Mouse (Mus musculus): Measurements from ENCODE around the gene Enox1. TPM values are rescaled to one million over a fixed set of nuclear protein-coding genes. Genes with fewer than 3 reads are reported as not detected.

Enox1 gene
- total and polyA plus RNA-seq, 3 experiments = not detected

DNA sequence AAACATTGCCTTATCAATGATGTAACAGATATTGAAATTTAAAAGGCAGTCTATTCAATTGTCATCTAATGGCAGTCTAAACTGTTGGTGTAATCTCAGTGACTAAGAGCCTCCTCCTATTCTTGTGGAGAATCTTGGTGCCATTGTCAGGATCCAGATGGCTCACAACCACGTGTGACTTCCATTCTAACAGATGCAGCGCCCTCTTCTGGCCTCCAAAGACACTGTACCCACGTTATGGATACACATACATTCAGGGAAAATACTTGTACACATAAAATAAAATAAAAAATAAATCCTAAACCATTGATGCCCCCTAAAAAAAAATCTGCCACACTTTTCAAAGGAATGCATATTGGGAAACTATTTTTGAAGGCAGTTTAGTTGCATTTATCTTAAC, 216.6 kb downstream of the Enox1 start:
- Histone ChIP-seq H3K27ac (ENCODE audit: insufficient read depth, low read depth) (no peak overlapping the region), H3K4me2 (ENCODE audit: insufficient read depth, low read depth, poor library complexity, severe bottlenecking) (no peak overlapping the region), H3K27me3 (replicated peaks) (no peaks in the 10 kb centered on the region), H3K9ac (ENCODE audit: insufficient read depth, low read depth) (no peak overlapping the region), H3K79me2 (replicated peaks; ENCODE audit: control insufficient read depth, extremely low read depth, insufficient read depth, poor library complexity, severe bottlenecking) (no peaks in the 10 kb centered on the region), H3K4me1 (ENCODE audit: control insufficient read depth in 1 of 2, insufficient read depth in 2 of 2) (no peaks in the 10 kb centered on the region), H3K36me3 (replicated peaks in 1 of 2; ENCODE audit: control insufficient read depth in 1 of 2, insufficient read depth in 1 of 2, low read length in 1 of 2) (no peaks in the 10 kb centered on the region), H3K4me3 (replicated peaks in 1 of 3; ENCODE audit: low read depth in 2 of 3, low read length in 2 of 3, poor library complexity in 1 of 3) (no peak overlapping the region), H3K9me3 (replicated peaks; ENCODE audit: low read length) (peaks cover 75% of the 10 kb centered on the region)
- TF ChIP-seq UBTF (IDR thresholded peaks at IDR 0.05; ENCODE audit: low read depth, low read length) (no peak), NELFE (IDR thresholded peaks at IDR 0.05; ENCODE audit: low read depth, low read length) (no peak), MAX (IDR thresholded peaks at IDR 0.05; ENCODE audit: low read length) (no peak), JUND (conservative IDR thresholded peaks at IDR 0.05; ENCODE audit: low read depth, low read length) (no peak), NRF1 (IDR thresholded peaks at IDR 0.05; ENCODE audit: low read depth, low read length) (no peak)
- in situ Hi-C loops (cut with MboI; ENCODE audit: low pct_ligation_motif_present, low pct_unique_long_range_greater_than_20kb, low sequenced_read_pairs) = loop anchor here (25.0 kb wide), 1 partner anchor 236 kb away; no protein-coding TSS in a partner anchor
- DNase-seq (ENCODE audit: extremely low read depth) = no peak
- dilution Hi-C loops (cut with MboI; ENCODE audit: extremely low pct_ligation_motif_present, extremely low pct_unique_long_range_greater_than_20kb, low sequenced_read_pairs) = no loop called here

DNA sequence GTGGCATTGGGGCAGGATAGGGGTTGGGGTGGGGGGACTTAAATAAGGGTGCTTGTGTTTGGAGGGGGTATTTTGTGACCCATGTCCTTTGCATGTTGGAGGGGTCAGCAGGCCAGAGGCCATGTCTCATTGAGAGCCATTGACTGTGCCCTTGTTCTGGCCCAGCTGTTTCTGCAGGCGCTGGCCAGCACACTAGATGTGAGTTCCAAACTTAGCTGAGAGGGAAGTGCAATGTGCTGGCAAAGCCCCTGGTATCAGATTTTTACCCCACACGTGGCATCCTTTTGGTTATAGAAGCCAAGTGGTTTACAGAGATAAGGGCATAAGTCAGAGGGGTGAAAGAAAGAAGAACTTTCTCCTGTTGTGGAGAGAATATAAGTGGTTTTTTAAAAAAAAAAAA, 218.5 kb downstream of the Enox1 start:
- no peaks in the 10 kb centered on the region for H3K4me1 ChIP-seq (ENCODE audit: control insufficient read depth in 1 of 2, insufficient read depth in 2 of 2)
- H3K36me3 ChIP-seq (replicated peaks in 1 of 2; ENCODE audit: control insufficient read depth in 1 of 2, insufficient read depth in 1 of 2, low read length in 1 of 2) = no peaks in the 10 kb centered on the region
- H3K9ac ChIP-seq (ENCODE audit: insufficient read depth, low read depth) = no peak overlapping the region
- DNase-seq (ENCODE audit: extremely low read depth) = no peak
- no peak overlapping the region for H3K27ac ChIP-seq (ENCODE audit: insufficient read depth, low read depth)
- no peak overlapping the region for H3K4me3 ChIP-seq (replicated peaks in 1 of 3; ENCODE audit: low read depth in 2 of 3, low read length in 2 of 3, poor library complexity in 1 of 3)
- no peaks in the 10 kb centered on the region for H3K79me2 ChIP-seq (replicated peaks; ENCODE audit: control insufficient read depth, extremely low read depth, insufficient read depth, poor library complexity, severe bottlenecking)
- H3K4me2 ChIP-seq (ENCODE audit: insufficient read depth, low read depth, poor library complexity, severe bottlenecking) = no peak overlapping the region
- TF ChIP-seq CHD2 (IDR thresholded peaks at IDR 0.05; ENCODE audit: low read length) (no peak), MYC (IDR thresholded peaks at IDR 0.05; ENCODE audit: low read depth, low read length) (no peak), RAD21 (IDR thresholded peaks at IDR 0.05; ENCODE audit: low read depth, low read length) (no peak), POLR2AphosphoS2 (IDR thresholded peaks at IDR 0.05; ENCODE audit: low read depth, low read length) (no peak), CTCF (conservative IDR thresholded peaks at IDR 0.05 in 1 of 2, IDR thresholded peaks at IDR 0.05 in 1 of 2; ENCODE audit: low read depth in 2 of 2, low read length in 2 of 2) (no peak), JUN (IDR thresholded peaks at IDR 0.05; ENCODE audit: insufficient read depth, low read depth, low read length) (no peak), MXI1 (IDR thresholded peaks at IDR 0.05; ENCODE audit: low read depth, low read length) (no peak), SMC3 (IDR thresholded peaks at IDR 0.05; ENCODE audit: low read depth, low read length) (no peak), IRF4 (IDR thresholded peaks at IDR 0.05; ENCODE audit: low read depth, low read length) (no peak), MAX (IDR thresholded peaks at IDR 0.05; ENCODE audit: low read length) (no peak), SIN3A (IDR thresholded peaks at IDR 0.05; ENCODE audit: low read length) (no peak), ZMIZ1 (IDR thresholded peaks at IDR 0.05; ENCODE audit: low read depth, low read length) (no peak)
- in situ Hi-C loops (cut with MboI; ENCODE audit: low pct_ligation_motif_present, low pct_unique_long_range_greater_than_20kb, low sequenced_read_pairs) (no loop called here), dilution Hi-C loops (cut with MboI; ENCODE audit: extremely low pct_ligation_motif_present, extremely low pct_unique_long_range_greater_than_20kb, low sequenced_read_pairs) (no loop called here)
- H3K9me3 ChIP-seq (replicated peaks; ENCODE audit: low read length) = peaks cover 75% of the 10 kb centered on the region
- no peaks in the 10 kb centered on the region for H3K27me3 ChIP-seq (replicated peaks)
